Mouse (Mus musculus) olfactory bulb, adult 2 months (tissue): ENCODE data around the gene Xrcc5.

ENCODE experiments used
- CTCF ChIP-seq: fragments of 200-500 bp; IDR thresholded peaks from 2 replicates; pipeline ENCODE4 v1.5.1; 2012; ENCODE audit warnings: low read depth, mild to moderate bottlenecking, low read length, moderate library complexity; ENCODE audit not compliant: insufficient read depth
- POLR2A ChIP-seq: fragments of 200-500 bp; IDR thresholded peaks from 2 replicates; pipeline ENCODE4 v1.6.1; 2012; ENCODE audit warnings: mild to moderate bottlenecking, low read depth, low read length, moderate library complexity; ENCODE audit not compliant: insufficient read depth

- TF ChIP-seq POLR2A (no peak), CTCF (no peak)
These were observed 5.4 kb upstream of the Xrcc5 start for GRCm38 (mm10) chr1:72301845-72302244.
